Mouse (Mus musculus) olfactory bulb, adult 2 months (tissue): ENCODE results near the gene Carmil3.

Experiments used
- CTCF ChIP-seq: fragments of 200-500 bp; IDR thresholded peaks from 2 replicates; pipeline ENCODE4 v1.5.1; 2012; ENCODE audit warnings: low read depth, mild to moderate bottlenecking, low read length, moderate library complexity; ENCODE audit not compliant: insufficient read depth
- POLR2A ChIP-seq: fragments of 200-500 bp; IDR thresholded peaks from 2 replicates; pipeline ENCODE4 v1.6.1; 2012; ENCODE audit warnings: mild to moderate bottlenecking, low read depth, low read length, moderate library complexity; ENCODE audit not compliant: insufficient read depth

- TF ChIP-seq CTCF (peak; percentile 45; the same call in 1 of the 2 replicates), POLR2A (no peak)
Measured at GRCm38 (mm10) chr14:55557003-55557402, 66.6 kb downstream of the Carmil3 start.
